Mouse (Mus musculus): ENCODE data around the gene Fam151b. TPM values are rescaled to one million over a fixed set of nuclear protein-coding genes. Genes with fewer than 3 reads are reported as not detected.

Fam151b gene
- polyA plus RNA-seq, 1 experiment from 2014 or later = 0.18 TPM

DNA sequence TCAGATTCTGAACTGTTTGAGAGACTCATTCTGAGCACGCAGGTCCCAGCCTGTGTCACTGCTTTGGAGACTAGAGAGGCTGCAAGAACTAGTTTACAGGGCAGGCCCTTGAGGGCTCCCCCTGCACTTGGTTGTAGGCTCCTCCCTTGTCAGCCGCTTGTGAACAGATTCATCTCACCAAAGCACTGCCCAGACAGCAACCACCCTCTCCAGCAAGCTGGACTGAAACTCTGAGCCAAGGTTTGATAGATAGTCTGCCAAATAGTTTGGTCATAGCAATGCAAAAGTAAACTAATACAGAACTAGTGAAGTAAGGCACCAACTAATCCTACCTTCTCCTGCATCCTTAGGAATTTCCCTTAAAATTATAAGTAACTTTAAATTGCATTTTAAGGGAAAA, 13.7 kb downstream of the Fam151b start:
- ATAC-seq (ENCODE audit: insufficient number of reproducible peaks, insufficient read depth, low FRiP score, low TSS enrichment, low read depth) = no peak
- H3K9me3 ChIP-seq = no peaks in the 10 kb centered on the region
- WGBS = 58% methylated on average over 2 of the region's 2 CpGs
- no peak overlapping the region for H3K27ac ChIP-seq
- no peak overlapping the region for H3K9ac ChIP-seq (replicated peaks)
- no peaks in the 10 kb centered on the region for H3K4me1 ChIP-seq (replicated peaks)
- H3K4me2 ChIP-seq = no peak overlapping the region
- no peaks in the 10 kb centered on the region for H3K36me3 ChIP-seq
- H3K4me3 ChIP-seq (replicated peaks) = no peak overlapping the region
- no peaks in the 10 kb centered on the region for H3K27me3 ChIP-seq

DNA sequence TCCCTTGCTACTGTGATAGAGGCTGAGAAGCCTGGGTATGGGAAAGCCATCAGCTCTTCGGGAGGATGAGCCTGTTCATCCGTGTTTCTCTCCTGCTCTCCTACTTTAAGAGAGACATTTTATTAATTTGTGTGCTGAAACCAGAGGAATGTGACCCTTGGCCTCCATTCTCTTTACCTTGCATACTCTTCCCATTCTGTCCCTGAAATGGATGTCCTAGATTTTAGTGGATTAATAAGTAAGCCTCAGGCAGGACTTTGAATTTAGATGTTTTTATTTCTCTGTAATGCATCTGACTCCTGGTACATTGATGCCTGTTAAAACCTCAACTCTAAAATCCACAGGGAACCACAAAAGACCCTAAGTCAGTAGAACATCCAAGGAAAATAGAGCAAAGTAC, 14.4 kb downstream of the Fam151b start:
- H3K27ac ChIP-seq = no peak overlapping the region
- H3K36me3 ChIP-seq = no peaks in the 10 kb centered on the region
- 66% methylated on average over 2 of the region's 2 CpGs for WGBS
- H3K4me2 ChIP-seq = no peak overlapping the region
- no peaks in the 10 kb centered on the region for H3K27me3 ChIP-seq
- no peaks in the 10 kb centered on the region for H3K9me3 ChIP-seq
- no peak overlapping the region for H3K9ac ChIP-seq (replicated peaks)
- H3K4me3 ChIP-seq (replicated peaks) = no peak overlapping the region
- no peaks in the 10 kb centered on the region for H3K4me1 ChIP-seq (replicated peaks)
- no peak for ATAC-seq (ENCODE audit: insufficient number of reproducible peaks, insufficient read depth, low FRiP score, low TSS enrichment, low read depth)

DNA sequence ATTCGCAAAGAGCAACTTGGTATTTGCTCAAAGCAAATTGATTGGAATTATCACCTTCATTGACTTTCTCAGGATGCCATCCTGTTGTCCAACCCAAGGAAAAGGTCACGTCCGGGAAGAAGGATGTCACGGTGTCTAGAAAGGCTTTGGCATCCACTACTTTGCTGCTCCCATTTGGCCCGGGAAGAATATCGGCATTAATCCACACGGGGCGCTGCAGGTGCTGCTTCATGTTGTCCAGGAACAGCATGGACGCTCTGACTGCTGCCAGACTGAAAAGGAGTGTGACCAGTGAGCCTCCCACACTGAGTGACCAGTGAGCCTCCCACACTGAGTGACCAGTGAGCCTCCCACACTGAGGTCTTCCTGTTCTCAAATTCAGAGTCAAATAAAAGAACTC, 15.9 kb downstream of the Fam151b start:
- H3K9ac ChIP-seq (replicated peaks) = no peak overlapping the region
- no peak for ATAC-seq (ENCODE audit: insufficient number of reproducible peaks, insufficient read depth, low FRiP score, low TSS enrichment, low read depth)
- no peaks in the 10 kb centered on the region for H3K36me3 ChIP-seq
- WGBS = 70% methylated on average over 9 of the region's 9 CpGs
- no peak overlapping the region for H3K4me3 ChIP-seq (replicated peaks)
- no peaks in the 10 kb centered on the region for H3K4me1 ChIP-seq (replicated peaks)
- no peaks in the 10 kb centered on the region for H3K27me3 ChIP-seq
- no peaks in the 10 kb centered on the region for H3K9me3 ChIP-seq
- no peak overlapping the region for H3K4me2 ChIP-seq
- no peak overlapping the region for H3K27ac ChIP-seq

DNA sequence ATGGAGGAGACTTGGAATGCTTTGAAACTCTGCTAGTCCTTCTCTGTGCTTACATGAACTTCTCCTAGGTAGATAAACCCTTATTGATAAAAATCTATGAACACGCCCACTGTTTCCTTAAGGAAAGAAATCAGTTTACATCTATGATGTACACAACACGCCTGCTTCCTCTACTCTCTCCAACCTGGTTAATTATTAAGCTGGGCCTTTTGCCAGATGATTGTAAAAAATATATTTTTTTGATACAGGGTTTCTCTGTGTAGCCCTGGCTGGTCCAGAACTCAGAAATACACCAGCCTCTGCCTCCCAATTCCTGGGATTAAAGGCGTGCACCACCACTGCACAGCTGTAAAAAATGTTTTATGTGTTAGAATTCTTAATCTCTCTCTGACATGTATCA, 19.1 kb downstream of the Fam151b start:
- Histone ChIP-seq H3K9ac (replicated peaks) (no peak overlapping the region), H3K4me3 (replicated peaks) (no peak overlapping the region), H3K4me1 (replicated peaks) (no peaks in the 10 kb centered on the region), H3K9me3 (no peaks in the 10 kb centered on the region), H3K27me3 (no peaks in the 10 kb centered on the region), H3K36me3 (no peaks in the 10 kb centered on the region), H3K4me2 (no peak overlapping the region), H3K27ac (no peak overlapping the region)
- WGBS = 88% methylated on average over 3 of the region's 3 CpGs
- ATAC-seq (ENCODE audit: insufficient number of reproducible peaks, insufficient read depth, low FRiP score, low TSS enrichment, low read depth) = no peak

DNA sequence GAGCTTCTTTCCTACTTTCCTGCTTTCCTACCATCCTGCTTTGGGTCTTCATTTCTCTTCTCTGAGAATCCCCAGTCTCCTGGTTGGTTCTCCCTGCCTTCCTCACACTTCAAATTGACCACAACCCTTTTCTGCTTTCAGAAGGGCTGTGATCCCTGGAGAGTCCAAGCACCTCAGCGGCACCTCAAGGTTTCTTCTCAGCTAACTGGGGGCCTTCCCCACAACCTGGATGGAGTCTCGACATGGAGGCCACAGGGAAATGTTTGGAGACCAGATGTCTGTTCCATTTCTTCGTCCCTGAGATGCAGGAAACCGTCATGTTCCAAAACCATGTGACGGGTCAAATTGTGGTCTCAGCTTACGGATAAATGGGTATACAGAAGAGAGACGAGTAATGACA, 36.9 kb downstream of the Fam151b start:
- Histone ChIP-seq H3K4me2 (no peak overlapping the region), H3K36me3 (no peaks in the 10 kb centered on the region), H3K9me3 (no peaks in the 10 kb centered on the region), H3K4me3 (replicated peaks) (no peak overlapping the region), H3K27ac (no peak overlapping the region), H3K27me3 (no peaks in the 10 kb centered on the region), H3K4me1 (replicated peaks) (no peaks in the 10 kb centered on the region), H3K9ac (replicated peaks) (no peak overlapping the region)
- ATAC-seq (ENCODE audit: insufficient number of reproducible peaks, insufficient read depth, low FRiP score, low TSS enrichment, low read depth) = no peak
- 91% methylated on average over 7 of the region's 7 CpGs for WGBS

DNA sequence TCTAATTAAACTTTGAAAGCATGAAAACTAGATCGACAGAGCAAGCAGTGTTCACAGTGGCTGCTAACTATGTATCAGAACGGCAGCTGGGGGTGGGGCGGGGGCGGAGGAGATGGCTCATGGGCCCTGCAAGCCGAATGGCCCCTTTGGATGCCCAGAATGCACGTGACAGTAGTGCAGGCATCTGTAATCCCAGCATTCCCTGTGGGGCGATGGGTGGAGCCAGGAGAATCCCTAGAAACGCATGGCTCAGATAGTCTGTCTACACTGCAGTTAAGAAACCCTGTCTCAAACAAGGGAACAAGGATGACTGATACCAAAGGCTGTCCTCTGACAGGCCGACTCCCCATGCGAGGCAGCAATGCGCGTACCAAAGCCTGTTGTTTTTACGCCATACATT, 43.5 kb downstream of the Fam151b start:
- Histone ChIP-seq H3K4me3 (replicated peaks) (no peak overlapping the region), H3K4me1 (replicated peaks) (no peaks in the 10 kb centered on the region), H3K27ac (no peak overlapping the region), H3K36me3 (no peaks in the 10 kb centered on the region), H3K9me3 (no peaks in the 10 kb centered on the region), H3K27me3 (no peaks in the 10 kb centered on the region), H3K4me2 (no peak overlapping the region), H3K9ac (replicated peaks) (no peak overlapping the region)
- no peak for ATAC-seq (ENCODE audit: insufficient number of reproducible peaks, insufficient read depth, low FRiP score, low TSS enrichment, low read depth)
- WGBS = 73% methylated on average over 13 of the region's 13 CpGs

DNA sequence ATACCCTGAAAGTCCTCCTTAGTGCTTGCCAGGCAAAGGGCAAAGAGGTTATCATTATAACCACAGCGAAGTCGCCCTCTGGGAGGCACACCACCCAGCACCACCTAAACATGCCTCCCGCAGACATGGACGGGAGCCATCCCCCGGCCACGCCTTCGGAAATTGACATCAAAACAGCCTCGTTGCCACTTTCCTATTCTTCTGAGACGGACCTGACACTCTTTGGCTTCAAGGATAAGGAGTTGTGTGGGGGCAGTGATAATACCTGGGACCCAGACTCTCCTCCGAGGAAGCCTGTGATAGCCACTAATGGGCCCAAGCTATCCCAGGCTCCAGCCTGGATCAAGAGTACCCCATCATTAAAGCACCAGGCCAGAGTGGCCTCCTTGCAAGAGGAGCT, 45.2 kb downstream of the Fam151b start:
- Histone ChIP-seq H3K9me3 (no peaks in the 10 kb centered on the region), H3K27me3 (no peaks in the 10 kb centered on the region), H3K4me2 (no peak overlapping the region), H3K27ac (no peak overlapping the region), H3K4me1 (replicated peaks) (no peaks in the 10 kb centered on the region), H3K36me3 (no peaks in the 10 kb centered on the region), H3K4me3 (replicated peaks) (no peak overlapping the region), H3K9ac (replicated peaks) (no peak overlapping the region)
- 91% methylated on average over 10 of the region's 10 CpGs for WGBS
- ATAC-seq (ENCODE audit: insufficient number of reproducible peaks, insufficient read depth, low FRiP score, low TSS enrichment, low read depth) = no peak

DNA sequence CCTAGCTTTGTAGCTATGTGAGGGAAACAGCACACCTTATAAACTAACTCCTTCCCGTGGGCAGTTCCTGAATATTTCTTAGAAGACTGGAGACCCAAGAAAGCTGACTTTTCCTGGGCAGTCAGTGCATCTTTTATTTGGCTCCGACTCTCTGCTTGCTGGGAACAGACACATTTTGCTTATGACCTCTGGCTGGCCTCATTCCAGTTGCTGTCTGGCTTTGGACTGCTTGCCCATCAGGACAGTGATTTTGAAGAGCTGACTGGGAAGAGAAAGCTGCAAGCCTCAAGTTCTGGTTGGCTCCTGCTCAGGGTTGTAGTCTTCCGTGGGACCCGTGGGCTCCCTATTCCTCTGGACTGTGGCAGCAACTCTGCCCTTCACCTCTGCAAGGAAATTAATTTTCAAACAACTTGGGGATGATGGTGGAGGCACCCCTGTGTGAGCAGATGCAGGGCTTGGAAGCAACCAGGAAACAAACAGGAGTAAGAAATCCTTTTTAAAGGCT, 56.4 kb downstream of the Fam151b start:
- no peak for ATAC-seq (ENCODE audit: insufficient number of reproducible peaks, insufficient read depth, low FRiP score, low TSS enrichment, low read depth)
- WGBS = 48% methylated on average over 4 of the region's 4 CpGs

DNA sequence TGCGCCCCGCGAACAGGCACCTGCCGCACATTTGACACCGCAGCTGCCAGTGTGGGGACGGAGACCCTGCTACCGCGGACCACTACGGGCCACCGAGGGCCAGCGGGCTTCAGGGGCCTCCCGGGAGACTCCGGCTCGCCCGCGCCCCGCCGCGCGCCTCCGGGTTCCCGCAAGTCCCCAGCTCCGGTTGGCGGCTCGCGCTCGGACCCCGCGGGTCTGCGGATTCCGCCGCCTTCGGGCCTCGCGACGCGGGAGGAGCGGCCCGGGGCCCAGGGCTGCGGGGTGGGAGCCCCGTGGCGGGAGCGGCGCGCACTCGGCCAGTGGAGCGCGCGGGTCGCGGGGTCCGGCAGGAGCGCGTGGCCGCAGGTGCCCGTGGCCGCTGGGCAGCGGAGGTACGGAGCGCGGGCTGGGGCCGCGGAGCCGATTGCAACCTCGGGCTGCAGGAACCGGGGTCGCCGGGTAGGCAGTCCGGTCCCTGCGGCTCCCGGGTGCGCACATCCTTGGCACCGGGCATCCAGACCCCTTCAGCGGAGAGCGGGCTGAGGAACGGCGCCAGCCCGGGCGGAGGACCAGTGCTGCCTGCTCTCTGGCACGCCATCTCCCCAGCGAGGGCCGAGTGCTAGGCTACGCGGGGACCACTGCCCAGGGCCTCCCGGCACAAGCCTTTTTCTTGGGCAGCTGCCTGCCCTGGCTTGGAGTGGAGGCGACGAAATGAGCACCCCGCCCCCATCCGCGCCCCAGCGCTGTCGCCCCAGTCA, 57.3 kb downstream of the Fam151b start:
- no peaks in the 10 kb centered on the region for H3K9me3 ChIP-seq
- H3K27me3 ChIP-seq = peaks cover 70% of the 10 kb centered on the region
- H3K4me3 ChIP-seq (replicated peaks) = peak overlapping the region; percentile 68
- H3K36me3 ChIP-seq = no peaks in the 10 kb centered on the region
- peak; percentile 50; the same call in 1 of the 2 replicates for ATAC-seq (ENCODE audit: insufficient number of reproducible peaks, insufficient read depth, low FRiP score, low TSS enrichment, low read depth)
- WGBS = under 1% methylated on average over 91 of the region's 92 CpGs
- no peak overlapping the region for H3K27ac ChIP-seq
- peak overlapping the region; percentile 69 for H3K9ac ChIP-seq (replicated peaks)
- H3K4me1 ChIP-seq (replicated peaks) = peaks cover 15% of the 10 kb centered on the region
- peak overlapping the region; percentile 100 for H3K4me2 ChIP-seq

More for the DNA sequence above, 56.4 kb downstream of the Fam151b start:
- Histone ChIP-seq H3K9ac (replicated peaks) (no peak overlapping the region), H3K4me1 (replicated peaks) (peaks cover 15% of the 10 kb centered on the region), H3K27me3 (peaks cover 70% of the 10 kb centered on the region), H3K4me3 (replicated peaks) (peak overlapping the region; percentile 68), H3K9me3 (no peaks in the 10 kb centered on the region), H3K4me2 (peak overlapping the region; percentile 100), H3K36me3 (no peaks in the 10 kb centered on the region), H3K27ac (no peak overlapping the region)

DNA sequence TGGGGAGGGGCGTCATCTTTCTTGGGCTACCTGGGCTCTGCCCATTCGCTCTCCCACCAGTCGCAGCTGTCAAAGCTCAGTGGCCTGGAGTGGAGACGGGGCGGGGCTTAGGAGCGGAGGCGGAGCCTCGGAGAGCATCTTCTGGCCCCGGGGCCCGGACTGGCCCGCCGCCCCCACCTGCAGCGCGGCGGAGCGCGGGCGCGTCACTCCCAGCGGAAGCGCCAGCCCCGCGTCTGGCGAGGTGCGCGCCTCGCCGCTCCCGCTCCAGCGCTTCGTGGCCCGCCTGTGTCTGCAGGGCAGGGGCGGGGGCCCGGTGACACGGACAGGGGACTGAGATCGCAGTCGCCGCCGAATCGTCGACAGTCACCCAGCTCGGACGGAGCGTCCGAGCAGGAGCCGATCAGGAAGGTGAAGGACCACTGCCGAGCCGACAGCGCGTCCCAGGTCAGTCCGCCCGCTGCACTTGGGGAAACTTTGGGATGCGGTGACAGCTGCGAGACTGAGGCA, 58.0 kb downstream of the Fam151b start, which contains the start of gene Ankrd34b:
Ankrd34b (plus strand) TSS at position 139 of the 507 bp plus-strand sequence.
- no peak within 1 kb of the TSS for H3K27ac ChIP-seq
- H3K9ac ChIP-seq (replicated peaks) = peak within 1 kb of the TSS; percentile 69
- peaks cover 15% of the 10 kb centered on the region for H3K4me1 ChIP-seq (replicated peaks)
- peak within 1 kb of the TSS; percentile 100 for H3K4me2 ChIP-seq
- peak; percentile 44 for ATAC-seq (ENCODE audit: insufficient number of reproducible peaks, insufficient read depth, low FRiP score, low TSS enrichment, low read depth)
- no peaks in the 10 kb centered on the region for H3K36me3 ChIP-seq
- WGBS = under 1% methylated on average over 54 of the region's 54 CpGs
- no peaks in the 10 kb centered on the region for H3K9me3 ChIP-seq
- peaks cover 70% of the 10 kb centered on the region for H3K27me3 ChIP-seq
- peak within 1 kb of the TSS; percentile 68 for H3K4me3 ChIP-seq (replicated peaks)

DNA sequence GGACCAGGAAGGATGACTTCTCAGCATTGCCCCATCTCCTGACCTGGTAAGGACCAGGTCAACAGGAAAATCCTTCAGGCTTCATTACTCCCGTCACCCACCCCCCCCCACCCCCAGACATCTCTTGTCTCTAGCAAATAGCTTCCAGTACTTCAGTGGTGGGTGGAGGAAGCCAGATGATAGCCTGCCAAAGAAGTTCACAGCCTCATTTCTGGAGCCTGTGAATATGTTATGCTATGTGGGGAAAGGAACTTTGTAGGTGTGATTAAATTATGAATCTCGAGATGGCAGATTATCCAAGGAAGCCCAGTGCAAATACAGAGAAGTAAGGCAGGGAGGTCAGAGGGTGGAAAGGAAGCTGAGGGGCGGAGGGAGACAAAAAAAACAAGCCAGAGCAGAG, 60.1 kb downstream of the Fam151b start:
- H3K4me1 ChIP-seq (replicated peaks) = peaks cover 15% of the 10 kb centered on the region
- no peak for ATAC-seq (ENCODE audit: insufficient number of reproducible peaks, insufficient read depth, low FRiP score, low TSS enrichment, low read depth)
- H3K27me3 ChIP-seq = peaks cover 62% of the 10 kb centered on the region
- no peaks in the 10 kb centered on the region for H3K36me3 ChIP-seq
- WGBS = 67% methylated on average over 3 of the region's 3 CpGs
- no peak overlapping the region for H3K9ac ChIP-seq (replicated peaks)
- H3K27ac ChIP-seq = no peak overlapping the region
- H3K9me3 ChIP-seq = no peaks in the 10 kb centered on the region
- no peak overlapping the region for H3K4me2 ChIP-seq
- no peak overlapping the region for H3K4me3 ChIP-seq (replicated peaks)
